Mouse (Mus musculus) erythroblast, embryonic 14.5 days (primary cell): Measurements from ENCODE around the gene Dagla. TPM values are rescaled to one million over a fixed set of nuclear protein-coding genes. Genes with fewer than 3 reads are reported as not detected.

ENCODE experiments used
- H3K27me3 ChIP-seq: 2 replicates; pipeline ENCODE4 v1.6.1; 2012; ENCODE audit warnings: inconsistent platforms; ENCODE audit not compliant: control insufficient read depth
- H3K36me3 ChIP-seq: 2 replicates; pipeline ENCODE4 v1.6.1; 2012; ENCODE audit warnings: mild to moderate bottlenecking, inconsistent platforms; ENCODE audit not compliant: control insufficient read depth
- H3K4me1 ChIP-seq: 2 replicates; pipeline ENCODE4 v1.6.1; 2012; ENCODE audit warnings: inconsistent platforms; ENCODE audit not compliant: control insufficient read depth
- H3K4me3 ChIP-seq: replicated peaks from 2 replicates; pipeline ENCODE3; 2012; ENCODE audit warnings: moderate library complexity, mild to moderate bottlenecking, inconsistent platforms
- H3K9me3 ChIP-seq: 2 replicates; pipeline ENCODE4 v1.6.1; 2012; ENCODE audit warnings: low read length, inconsistent platforms, mixed read lengths; ENCODE audit not compliant: control insufficient read depth
- GATA1 ChIP-seq: IDR thresholded peaks from 2 replicates; pipeline ENCODE4 v1.6.1; 2012; ENCODE audit warnings: low read length, inconsistent platforms, mixed read lengths
- TAL1 ChIP-seq: IDR thresholded peaks from 3 replicates; pipeline ENCODE4 v1.6.1; 2012; ENCODE audit warnings: low read length, inconsistent platforms, mixed read lengths
- polyA plus RNA-seq: library from polyadenylated mRNA; stranded (reverse); fragments of >175 nt; gene quantifications from 2 replicates; pipeline ENCODE4 v1.2.3, GENCODE M21; 2012

Dagla gene
- polyA plus RNA-seq, 1 experiment: 0.01 TPM

- H3K36me3 ChIP-seq: no peaks in the 10 kb centered on the region
- H3K9me3 ChIP-seq: no peaks in the 10 kb centered on the region
- no peaks in the 10 kb centered on the region for H3K27me3 ChIP-seq
- H3K4me3 ChIP-seq: no peak overlapping the region
- TF ChIP-seq GATA1 (no peak), TAL1 (no peak)
- peaks cover 4% of the 10 kb centered on the region for H3K4me1 ChIP-seq
Observed at GRCm38 (mm10) chr19:10277331-10277730, 27.3 kb downstream of the Dagla start.

GRCm38 (mm10) chr19:10276483-10277144 lies 28.1 kb downstream of the Dagla start:
- TF ChIP-seq GATA1 (no peak), TAL1 (no peak)
- H3K27me3 ChIP-seq: no peaks in the 10 kb centered on the region

GRCm38 (mm10) chr19:10274056-10274455 lies 30.6 kb downstream of the Dagla start:
- Histone ChIP-seq H3K4me1 (peaks cover 4% of the 10 kb centered on the region), H3K27me3 (no peaks in the 10 kb centered on the region), H3K9me3 (no peaks in the 10 kb centered on the region), H3K4me3 (no peak overlapping the region), H3K36me3 (no peaks in the 10 kb centered on the region)
- TF ChIP-seq GATA1 (no peak), TAL1 (no peak)

More at GRCm38 (mm10) chr19:10276483-10277144, 28.1 kb downstream of the Dagla start:
- no peaks in the 10 kb centered on the region for H3K36me3 ChIP-seq
- no peaks in the 10 kb centered on the region for H3K9me3 ChIP-seq
- H3K4me3 ChIP-seq: no peak overlapping the region
- peaks cover 4% of the 10 kb centered on the region for H3K4me1 ChIP-seq

- TF ChIP-seq GATA1 (no peak), TAL1 (no peak)
- no peaks in the 10 kb centered on the region for H3K36me3 ChIP-seq
Observed at GRCm38 (mm10) chr19:10272746-10273145, 31.9 kb downstream of the Dagla start.

GRCm38 (mm10) chr19:10271592-10271991 lies 33.1 kb downstream of the Dagla start:
- TF ChIP-seq GATA1 (no peak), TAL1 (no peak)
- Histone ChIP-seq H3K9me3 (no peaks in the 10 kb centered on the region), H3K27me3 (peaks cover 5% of the 10 kb centered on the region), H3K36me3 (no peaks in the 10 kb centered on the region), H3K4me3 (no peak overlapping the region), H3K4me1 (peaks cover 2% of the 10 kb centered on the region; the same call in 1 of the 2 replicates)

More at GRCm38 (mm10) chr19:10272746-10273145, 31.9 kb downstream of the Dagla start:
- H3K4me1 ChIP-seq: peaks cover under 1% of the 10 kb centered on the region; the same call in 1 of the 2 replicates
- no peak overlapping the region for H3K4me3 ChIP-seq
- no peaks in the 10 kb centered on the region for H3K27me3 ChIP-seq
- no peaks in the 10 kb centered on the region for H3K9me3 ChIP-seq

GRCm38 (mm10) chr19:10270356-10270755 lies 34.3 kb downstream of the Dagla start:
- TF ChIP-seq TAL1 (no peak), GATA1 (no peak)
- peaks cover 7% of the 10 kb centered on the region for H3K27me3 ChIP-seq
- H3K4me3 ChIP-seq: no peak overlapping the region

GRCm38 (mm10) chr19:10268851-10269250 lies 35.8 kb downstream of the Dagla start:
- H3K27me3 ChIP-seq: peaks cover 11% of the 10 kb centered on the region
- H3K9me3 ChIP-seq: no peaks in the 10 kb centered on the region
- peaks cover 2% of the 10 kb centered on the region; the same call in 1 of the 2 replicates for H3K4me1 ChIP-seq
- no peaks in the 10 kb centered on the region for H3K36me3 ChIP-seq
- TF ChIP-seq TAL1: no peak
- no peak for TF ChIP-seq GATA1
- no peak overlapping the region for H3K4me3 ChIP-seq

More at GRCm38 (mm10) chr19:10270356-10270755, 34.3 kb downstream of the Dagla start:
- Histone ChIP-seq H3K36me3 (no peaks in the 10 kb centered on the region), H3K4me1 (peaks cover 2% of the 10 kb centered on the region; the same call in 1 of the 2 replicates), H3K9me3 (no peaks in the 10 kb centered on the region)

- Histone ChIP-seq H3K27me3 (peaks cover 11% of the 10 kb centered on the region), H3K4me3 (no peak overlapping the region), H3K4me1 (peaks cover 2% of the 10 kb centered on the region; the same call in 1 of the 2 replicates), H3K36me3 (no peaks in the 10 kb centered on the region), H3K9me3 (no peaks in the 10 kb centered on the region)
- TF ChIP-seq TAL1: no peak
- no peak for TF ChIP-seq GATA1
Observed at GRCm38 (mm10) chr19:10267953-10268352, 36.7 kb downstream of the Dagla start.

- Histone ChIP-seq H3K36me3 (no peaks in the 10 kb centered on the region), H3K4me1 (peaks cover 2% of the 10 kb centered on the region; the same call in 1 of the 2 replicates), H3K9me3 (no peaks in the 10 kb centered on the region), H3K4me3 (no peak overlapping the region), H3K27me3 (peaks cover 11% of the 10 kb centered on the region)
- no peak for TF ChIP-seq GATA1
- TF ChIP-seq TAL1: no peak
Observed at GRCm38 (mm10) chr19:10267057-10267456, 37.6 kb downstream of the Dagla start.
